Mouse (Mus musculus): ENCODE data around the gene Wdr90. TPM values are rescaled to one million over a fixed set of nuclear protein-coding genes. Genes with fewer than 3 reads are reported as not detected.

Gene Wdr90
- polyA plus RNA-seq, 1 experiment from 2014 or later: 14.4 TPM

- H3K4me3 ChIP-seq (replicated peaks; ENCODE audit: low read depth, low read length): no peak within 1 kb of the TSS
Observed at GRCm38 (mm10) chr17:25880196-25880910, 19.1 kb upstream of the Wdr90 start, which contains the start of gene Wfikkn1. Gene Wfikkn1 (minus strand): TSS chr17:25880858.

GRCm38 (mm10) chr17:25879750-25880149 is 18.4 kb upstream of the Wdr90 start:
- no peaks in the 10 kb centered on the region for H3K9me3 ChIP-seq (ENCODE audit: control insufficient read depth, low read length)
- 64% methylated on average over 8 of the region's 8 CpGs for WGBS
- no peak overlapping the region for H3K4me2 ChIP-seq (ENCODE audit: low read length)
- ATAC-seq (ENCODE audit: low FRiP score, low TSS enrichment) (no peak), DNase-seq (no peak)
- no peak overlapping the region for H3K27ac ChIP-seq (replicated peaks; ENCODE audit: low read depth, low read length)
- H3K27me3 ChIP-seq (ENCODE audit: control insufficient read depth, insufficient read depth, low read length): no peaks in the 10 kb centered on the region
- H3K4me3 ChIP-seq (replicated peaks; ENCODE audit: low read depth, low read length): no peak overlapping the region
- H3K4me1 ChIP-seq (ENCODE audit: control insufficient read depth, insufficient read depth, low read length): peaks cover 34% of the 10 kb centered on the region
- peaks cover 51% of the 10 kb centered on the region for H3K36me3 ChIP-seq (ENCODE audit: control insufficient read depth, insufficient read depth, low read length)
- H3K9ac ChIP-seq (replicated peaks; ENCODE audit: low read length): no peak overlapping the region

More at GRCm38 (mm10) chr17:25880196-25880910, 19.1 kb upstream of the Wdr90 start, which contains the start of gene Wfikkn1:
- no peaks in the 10 kb centered on the region for H3K27me3 ChIP-seq (ENCODE audit: control insufficient read depth, insufficient read depth, low read length)
- H3K4me2 ChIP-seq (ENCODE audit: low read length): no peak within 1 kb of the TSS
- peak within 1 kb of the TSS; percentile 27; the same call in 1 of the 2 replicates for H3K27ac ChIP-seq (replicated peaks; ENCODE audit: low read depth, low read length)
- peak within 1 kb of the TSS; percentile 7; the same call in 1 of the 2 replicates for H3K9ac ChIP-seq (replicated peaks; ENCODE audit: low read length)
- ATAC-seq (ENCODE audit: low FRiP score, low TSS enrichment) (no peak), DNase-seq (no peak)
- WGBS: 19% methylated on average over 5 of the region's 5 CpGs
- peaks cover 57% of the 10 kb centered on the region for H3K36me3 ChIP-seq (ENCODE audit: control insufficient read depth, insufficient read depth, low read length)
- no peaks in the 10 kb centered on the region for H3K9me3 ChIP-seq (ENCODE audit: control insufficient read depth, low read length)
- H3K4me1 ChIP-seq (ENCODE audit: control insufficient read depth, insufficient read depth, low read length): peaks cover 34% of the 10 kb centered on the region

GRCm38 (mm10) chr17:25879261-25879660 is 18.0 kb upstream of the Wdr90 start:
- peak; percentile 39 for DNase-seq
- H3K4me3 ChIP-seq (replicated peaks; ENCODE audit: low read depth, low read length): no peak overlapping the region

GRCm38 (mm10) chr17:25878611-25879180 is 17.4 kb upstream of the Wdr90 start:
- Histone ChIP-seq H3K4me3 (replicated peaks; ENCODE audit: low read depth, low read length) (0 out of 2 replicates have a peak overlapping the region, but pooled peaks have one; percentile 1), H3K4me2 (ENCODE audit: low read length) (no peak overlapping the region), H3K27ac (replicated peaks; ENCODE audit: low read depth, low read length) (no peak overlapping the region), H3K9ac (replicated peaks; ENCODE audit: low read length) (no peak overlapping the region), H3K4me1 (ENCODE audit: control insufficient read depth, insufficient read depth, low read length) (peaks cover 42% of the 10 kb centered on the region), H3K27me3 (ENCODE audit: control insufficient read depth, insufficient read depth, low read length) (no peaks in the 10 kb centered on the region), H3K9me3 (ENCODE audit: control insufficient read depth, low read length) (no peaks in the 10 kb centered on the region), H3K36me3 (ENCODE audit: control insufficient read depth, insufficient read depth, low read length) (peaks cover 41% of the 10 kb centered on the region)
- WGBS: 85% methylated on average over 19 of the region's 19 CpGs
- no peak for DNase-seq
- ATAC-seq (ENCODE audit: low FRiP score, low TSS enrichment): no peak

More at GRCm38 (mm10) chr17:25879261-25879660, 18.0 kb upstream of the Wdr90 start:
- H3K36me3 ChIP-seq (ENCODE audit: control insufficient read depth, insufficient read depth, low read length): peaks cover 46% of the 10 kb centered on the region
- no peaks in the 10 kb centered on the region for H3K9me3 ChIP-seq (ENCODE audit: control insufficient read depth, low read length)
- H3K9ac ChIP-seq (replicated peaks; ENCODE audit: low read length): no peak overlapping the region
- no peaks in the 10 kb centered on the region for H3K27me3 ChIP-seq (ENCODE audit: control insufficient read depth, insufficient read depth, low read length)
- no peak overlapping the region for H3K4me2 ChIP-seq (ENCODE audit: low read length)
- no peak for ATAC-seq (ENCODE audit: low FRiP score, low TSS enrichment)
- H3K27ac ChIP-seq (replicated peaks; ENCODE audit: low read depth, low read length): no peak overlapping the region
- 40% methylated on average over 4 of the region's 4 CpGs for WGBS
- peaks cover 37% of the 10 kb centered on the region for H3K4me1 ChIP-seq (ENCODE audit: control insufficient read depth, insufficient read depth, low read length)

GRCm38 (mm10) chr17:25877741-25878610 is 16.7 kb upstream of the Wdr90 start:
- Histone ChIP-seq H3K27me3 (ENCODE audit: control insufficient read depth, insufficient read depth, low read length) (no peaks in the 10 kb centered on the region), H3K36me3 (ENCODE audit: control insufficient read depth, insufficient read depth, low read length) (peaks cover 33% of the 10 kb centered on the region), H3K27ac (replicated peaks; ENCODE audit: low read depth, low read length) (no peak overlapping the region), H3K9me3 (ENCODE audit: control insufficient read depth, low read length) (no peaks in the 10 kb centered on the region), H3K4me1 (ENCODE audit: control insufficient read depth, insufficient read depth, low read length) (peaks cover 42% of the 10 kb centered on the region), H3K4me2 (ENCODE audit: low read length) (no peak overlapping the region), H3K9ac (replicated peaks; ENCODE audit: low read length) (no peak overlapping the region), H3K4me3 (replicated peaks; ENCODE audit: low read depth, low read length) (0 out of 2 replicates have a peak overlapping the region, but pooled peaks have one; percentile 1)
- no peak for ATAC-seq (ENCODE audit: low FRiP score, low TSS enrichment)
- no peak for DNase-seq
- 94% methylated on average over 32 of the region's 32 CpGs for WGBS

GRCm38 (mm10) chr17:25877025-25877424 is 15.7 kb upstream of the Wdr90 start:
- WGBS: 95% methylated on average over 3 of the region's 3 CpGs
- H3K4me2 ChIP-seq (ENCODE audit: low read length): peak overlapping the region; percentile 97; the same call in 1 of the 2 replicates
- peaks cover 38% of the 10 kb centered on the region for H3K4me1 ChIP-seq (ENCODE audit: control insufficient read depth, insufficient read depth, low read length)
- H3K9me3 ChIP-seq (ENCODE audit: control insufficient read depth, low read length): no peaks in the 10 kb centered on the region
- H3K27ac ChIP-seq (replicated peaks; ENCODE audit: low read depth, low read length): no peak overlapping the region
- no peak for DNase-seq
- no peak overlapping the region for H3K4me3 ChIP-seq (replicated peaks; ENCODE audit: low read depth, low read length)
- no peaks in the 10 kb centered on the region for H3K27me3 ChIP-seq (ENCODE audit: control insufficient read depth, insufficient read depth, low read length)
- peaks cover 25% of the 10 kb centered on the region for H3K36me3 ChIP-seq (ENCODE audit: control insufficient read depth, insufficient read depth, low read length)
- no peak for ATAC-seq (ENCODE audit: low FRiP score, low TSS enrichment)
- H3K9ac ChIP-seq (replicated peaks; ENCODE audit: low read length): no peak overlapping the region

- H3K9me3 ChIP-seq (ENCODE audit: control insufficient read depth, low read length): no peaks in the 10 kb centered on the region
- H3K4me2 ChIP-seq (ENCODE audit: low read length): peak overlapping the region; percentile 97
- peak overlapping the region; percentile 75 for H3K4me3 ChIP-seq (replicated peaks; ENCODE audit: low read depth, low read length)
- H3K36me3 ChIP-seq (ENCODE audit: control insufficient read depth, insufficient read depth, low read length): peaks cover 21% of the 10 kb centered on the region
- H3K4me1 ChIP-seq (ENCODE audit: control insufficient read depth, insufficient read depth, low read length): peaks cover 36% of the 10 kb centered on the region
- no peak for DNase-seq
- ATAC-seq (ENCODE audit: low FRiP score, low TSS enrichment): no peak
- WGBS: 56% methylated on average over 10 of the region's 10 CpGs
- H3K27me3 ChIP-seq (ENCODE audit: control insufficient read depth, insufficient read depth, low read length): no peaks in the 10 kb centered on the region
- peak overlapping the region; percentile 80 for H3K9ac ChIP-seq (replicated peaks; ENCODE audit: low read length)
- peak overlapping the region; percentile 94; the same call in 1 of the 2 replicates for H3K27ac ChIP-seq (replicated peaks; ENCODE audit: low read depth, low read length)
Observed at GRCm38 (mm10) chr17:25876347-25876915, 15.1 kb upstream of the Wdr90 start.

Data from midbrain, embryonic 14.5 days (tissue).